Mouse (Mus musculus) hindbrain, postnatal 0 days (tissue): ENCODE measurements around the gene Rmi1. TPM values are rescaled to one million over a fixed set of nuclear protein-coding genes. Genes with fewer than 3 reads are reported as not detected.
A peak's percentile ranks its signal among the peaks of the same experiment; 100 is the strongest.
"Not testable (repeated sequence)": the region's sequence is repeated elsewhere in the genome, so short reads cannot be mapped to it uniquely, and the experiment has no call there.

Experiments
- ATAC-seq: fragments of 200-750 bp; cut with Nextera tagmentation; 2 replicates; pipeline ENCODE4 v1.8.0; 2017; ENCODE audit warnings: mild to moderate bottlenecking, moderate TSS enrichment, moderate library complexity
- DNase-seq: peaks from one replicate; pipeline ENCODE4 v3.0.0-alpha.2; 2015; ENCODE audit warnings: low spot score
- H3K27ac ChIP-seq: fragments of 300-500 bp; sonication (generic); 2 replicates; pipeline ENCODE4 v1.5.1; 2014; ENCODE audit warnings: mild to moderate bottlenecking
- H3K27me3 ChIP-seq: fragments of 300-500 bp; sonication (generic); 2 replicates; pipeline ENCODE4 v1.6.1; 2014; ENCODE audit warnings: low read length, mixed read lengths; ENCODE audit not compliant: insufficient read depth
- H3K36me3 ChIP-seq: fragments of 300-500 bp; sonication (generic); 2 replicates; pipeline ENCODE4 v1.6.1; 2014; ENCODE audit warnings: low read length, mixed read lengths; ENCODE audit not compliant: insufficient read depth
- H3K4me1 ChIP-seq: fragments of 300-500 bp; sonication (generic); 2 replicates; pipeline ENCODE4 v1.6.1; 2014; ENCODE audit warnings: antibody characterized with exemption, low read length, mixed read lengths; ENCODE audit not compliant: insufficient read depth
- H3K4me2 ChIP-seq: fragments of 300-500 bp; sonication (generic); 2 replicates; pipeline ENCODE4 v1.6.1; 2014; ENCODE audit warnings: low read depth, mild to moderate bottlenecking, low read length, moderate library complexity, mixed read lengths
- H3K4me3 ChIP-seq: fragments of 300-500 bp; sonication (generic); 2 replicates; pipeline ENCODE4 v1.5.1; 2014; ENCODE audit warnings: low read length
- H3K9ac ChIP-seq: fragments of 300-500 bp; sonication (generic); replicated peaks from 2 replicates; pipeline ENCODE4 v1.6.1; 2014; ENCODE audit warnings: mild to moderate bottlenecking, low read length, moderate library complexity, mixed read lengths
- H3K9me3 ChIP-seq: fragments of 300-500 bp; sonication (generic); 2 replicates; pipeline ENCODE4 v1.6.1; 2016; ENCODE audit warnings: low read length, mixed read lengths
- CTCF ChIP-seq: IDR thresholded peaks from 2 replicates; pipeline ENCODE4 v1.5.1; 2016; ENCODE audit warnings: antibody characterized with exemption, control low read depth, low read depth
- WGBS: fragments of 180-500 bp; shearing (Covaris S2); extraction: QIAGEN DNeasy Blood & Tissue Kit; methylation state at CpG from one replicate; pipeline ENCODE4 v1.1.7; 2014; 5-methylcytosine and 5-hydroxymethylcytosine counted together
- polyA plus RNA-seq: library from polyadenylated mRNA; unstranded; fragments of >200 nt; fragmentation: Nextera tagmentation; extraction: Ambion mirVana; gene quantifications from 2 replicates; pipeline ENCODE4 v1.2.1, GENCODE M21; 2015
- total RNA-seq: library from RNA; depleted of rRNA; stranded (reverse); fragments of >200 nt; gene quantifications from 2 replicates; pipeline ENCODE4 v1.2.3, GENCODE M21; 2014

The Rmi1 gene
- total and polyA plus RNA-seq, 2 experiments from 2014 or later, result 11.1 to 19.5 TPM

- no peak for TF ChIP-seq CTCF
- no peaks in the 10 kb centered on the region for H3K27me3 ChIP-seq
- no peak overlapping the region for H3K27ac ChIP-seq
- peaks cover 40% of the 10 kb centered on the region for H3K36me3 ChIP-seq
- DNase-seq, result peak; percentile 51
- H3K4me2 ChIP-seq, result no peak overlapping the region
- 54% methylated on average over 13 of the region's 13 CpGs for WGBS
- no peak overlapping the region for H3K4me3 ChIP-seq
- H3K9me3 ChIP-seq, result no peaks in the 10 kb centered on the region
- no peak overlapping the region for H3K9ac ChIP-seq
- H3K4me1 ChIP-seq, result no peaks in the 10 kb centered on the region; the same call in 1 of the 2 replicates
- no peak for ATAC-seq
Measured at GRCm38 (mm10) chr13:58397651-58398050, 4.4 kb upstream of the Rmi1 start.

DNA sequence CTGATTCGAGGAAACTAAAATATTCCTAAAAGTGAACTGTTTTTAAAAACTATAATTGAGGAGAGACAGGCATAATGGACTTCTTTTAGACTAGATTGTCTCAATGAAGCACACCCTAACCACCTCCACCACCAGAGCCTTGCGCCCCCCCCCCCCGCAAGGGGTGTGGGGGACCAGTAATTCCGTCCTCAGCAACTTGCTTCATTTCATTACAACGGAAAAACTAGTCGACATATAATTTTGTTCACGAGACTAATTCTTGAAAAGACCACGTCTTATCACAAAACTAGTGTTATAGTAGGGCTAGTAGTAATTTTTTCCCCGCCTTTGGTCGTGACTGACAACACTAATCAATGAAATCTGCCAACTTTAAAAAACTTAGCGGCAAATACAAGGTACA, 1.5 kb upstream of the Rmi1 start:
- H3K36me3 ChIP-seq, result peaks cover 21% of the 10 kb centered on the region
- ATAC-seq (no peak), DNase-seq (no peak)
- peak overlapping the region; percentile 81 for H3K4me2 ChIP-seq
- H3K9ac ChIP-seq, result peak overlapping the region; percentile 99
- H3K9me3 ChIP-seq, result no peaks in the 10 kb centered on the region
- peak overlapping the region; percentile 98 for H3K4me3 ChIP-seq
- no peaks in the 10 kb centered on the region; the same call in 1 of the 2 replicates for H3K4me1 ChIP-seq
- H3K27ac ChIP-seq, result no peak overlapping the region
- under 1% methylated on average over 11 of the region's 11 CpGs for WGBS
- TF ChIP-seq CTCF, result no peak
- no peaks in the 10 kb centered on the region for H3K27me3 ChIP-seq

- ATAC-seq (peak; percentile 63), DNase-seq (peak; percentile 92)
- Histone ChIP-seq H3K36me3 (peaks cover 13% of the 10 kb centered on the region; the same call in 1 of the 2 replicates), H3K9me3 (no peaks in the 10 kb centered on the region), H3K4me3 (peak overlapping the region; percentile 98), H3K27ac (peak overlapping the region; percentile 100), H3K4me1 (no peaks in the 10 kb centered on the region; the same call in 1 of the 2 replicates), H3K27me3 (no peaks in the 10 kb centered on the region), H3K4me2 (peak overlapping the region; percentile 81), H3K9ac (peak overlapping the region; percentile 99)
- 0 out of 2 replicates have a peak, but pooled peaks have one; percentile 7 for TF ChIP-seq CTCF
- 1% methylated on average over 73 of the region's 100 CpGs for WGBS
Measured at GRCm38 (mm10) chr13:58401135-58402002, 679 bp upstream of the Rmi1 start.

GRCm38 (mm10) chr13:58402744-58403110, 679 bp downstream of the Rmi1 start:
- WGBS, result 0% methylated on average over 23 of the region's 48 CpGs
- Histone ChIP-seq H3K36me3 (peaks cover 4% of the 10 kb centered on the region; the same call in 1 of the 2 replicates), H3K9me3 (no peaks in the 10 kb centered on the region), H3K27ac (peak overlapping the region; percentile 100), H3K9ac (peak overlapping the region; percentile 99), H3K4me3 (peak overlapping the region; percentile 98), H3K4me2 (peak overlapping the region; percentile 53), H3K27me3 (no peaks in the 10 kb centered on the region), H3K4me1 (no peaks in the 10 kb centered on the region; the same call in 1 of the 2 replicates)
- no peak for DNase-seq
- no peak; the same call in 1 of the 2 replicates for ATAC-seq
- TF ChIP-seq CTCF, result no peak

GRCm38 (mm10) chr13:58403243-58403642, 1.2 kb downstream of the Rmi1 start, which contains the start of gene Hnrnpk:
Gene Hnrnpk (minus strand): TSS chr13:58403343.
- ATAC-seq, H3K27me3 ChIP-seq, H3K9me3 ChIP-seq, H3K36me3 ChIP-seq, H3K4me1 ChIP-seq, DNase-seq: not testable (repeated sequence)
- WGBS, result 4% methylated on average over 17 of the region's 17 CpGs
- Histone ChIP-seq H3K9ac (peak within 1 kb of the TSS; percentile 99), H3K27ac (peak within 1 kb of the TSS; percentile 100), H3K4me2 (peak within 1 kb of the TSS; percentile 53), H3K4me3 (peak within 1 kb of the TSS; percentile 98)

DNA sequence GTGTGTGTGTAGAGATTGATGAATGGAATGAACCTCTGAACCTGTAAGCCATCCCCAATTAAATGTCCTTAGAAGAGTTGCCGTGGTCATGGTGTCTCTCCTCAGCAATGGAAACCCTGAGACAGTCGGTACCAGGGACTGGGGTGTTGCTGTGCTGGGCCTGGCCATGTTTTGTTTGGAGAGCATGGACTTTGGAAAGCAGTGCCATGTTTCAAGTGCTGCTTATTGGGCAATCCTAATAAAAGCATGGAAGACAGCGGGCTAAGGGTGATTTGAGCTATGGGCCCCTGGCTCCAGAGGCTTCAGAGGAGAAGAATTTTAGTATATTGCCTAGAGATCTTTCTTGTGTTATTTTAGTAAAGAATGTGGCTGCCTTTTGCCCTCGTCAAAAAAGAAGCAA, 9.0 kb downstream of the Rmi1 start:
- H3K36me3 ChIP-seq, result 0 out of 2 replicates have a peak, but pooled peaks cover 8% of the 10 kb centered on the region
- no peak for ATAC-seq
- H3K9ac ChIP-seq, result no peak overlapping the region
- no peak overlapping the region for H3K4me3 ChIP-seq
- H3K27me3 ChIP-seq, result no peaks in the 10 kb centered on the region
- H3K9me3 ChIP-seq, result no peaks in the 10 kb centered on the region
- no peak for TF ChIP-seq CTCF
- no peaks in the 10 kb centered on the region for H3K4me1 ChIP-seq
- no peak overlapping the region for H3K27ac ChIP-seq
- 96% methylated on average over 4 of the region's 4 CpGs for WGBS
- no peak overlapping the region for H3K4me2 ChIP-seq
- DNase-seq, result no peak

GRCm38 (mm10) chr13:58415374-58415773, 13.3 kb downstream of the Rmi1 start:
- Histone ChIP-seq H3K27me3 (no peaks in the 10 kb centered on the region), H3K4me2 (no peak overlapping the region), H3K27ac (no peak overlapping the region), H3K4me1 (no peaks in the 10 kb centered on the region), H3K4me3 (no peak overlapping the region), H3K36me3 (0 out of 2 replicates have a peak, but pooled peaks cover 5% of the 10 kb centered on the region), H3K9me3 (no peaks in the 10 kb centered on the region), H3K9ac (no peak overlapping the region)
- 80% methylated on average over 6 of the region's 6 CpGs for WGBS
- ATAC-seq (no peak), DNase-seq (no peak)
- no peak for TF ChIP-seq CTCF
